Mouse (Mus musculus): Measurements from ENCODE around the gene Notch1.

- TF ChIP-seq CTCF (IDR thresholded peaks at IDR 0.05; ENCODE audit: control insufficient read depth, insufficient read depth, insufficient read length) (no peak), MYOG (IDR thresholded peaks at IDR 0.05; ENCODE audit: control insufficient read depth, extremely low read depth, insufficient read length) (no peak), MYOD1 (IDR thresholded peaks at IDR 0.05; ENCODE audit: control insufficient read depth, insufficient read length, low read depth) (peak; percentile 27), FOSL1 (IDR thresholded peaks at IDR 0.05; ENCODE audit: insufficient read depth, low read length, poor library complexity, severe bottlenecking) (no peak), CEBPB (IDR thresholded peaks at IDR 0.05; ENCODE audit: low read depth) (no peak), MAX (IDR thresholded peaks at IDR 0.05) (no peak), USF1 (IDR thresholded peaks at IDR 0.05; ENCODE audit: low read depth) (no peak)
Measured at GRCm38 (mm10) chr2:26502299-26502862, 14.1 kb downstream of the Notch1 start.
